Mouse (Mus musculus) WW6 (cell line): ENCODE measurements at regions not wholly inside any gene's neighbourhood (a gene's known extent, or its start where the extent isn't known, plus 50 kb on each side); places are given as distances from the start of the nearest gene placed in this dataset.

Experiments used
- DNase-seq: peaks from one replicate; pipeline ENCODE4 v3.0.0-alpha.2; 2013; ENCODE audit warnings: low read depth, low spot score

GRCm38 (mm10) chr2:138123331-138123730 is 133.0 kb upstream of the Btbd3 start:
- DNase-seq, result no peak

GRCm38 (mm10) chr2:138120868-138121267 is 135.5 kb upstream of the Btbd3 start:
- no peak for DNase-seq

GRCm38 (mm10) chr2:138120131-138120530 is 136.2 kb upstream of the Btbd3 start:
- DNase-seq, result no peak

DNA sequence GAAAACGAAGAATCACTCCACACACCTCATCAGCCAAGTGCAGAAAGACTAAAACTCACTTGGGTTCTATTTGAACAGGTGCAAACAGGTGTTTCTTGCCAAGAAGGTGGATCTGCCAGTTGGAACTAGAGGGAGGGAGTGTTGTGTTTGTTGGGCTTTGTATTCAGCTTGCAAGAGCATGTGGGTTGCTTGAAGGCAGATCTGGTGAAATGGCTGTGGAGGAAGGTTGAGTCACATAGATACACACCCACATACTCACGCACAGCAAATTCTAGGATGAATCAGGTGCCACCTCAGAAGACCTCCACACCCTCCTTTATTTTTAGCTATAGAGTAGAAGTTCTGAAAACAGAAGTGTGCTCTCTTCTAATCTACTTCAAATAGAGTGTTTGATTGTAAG is 156.6 kb upstream of the Btbd3 start:
- DNase-seq, result no peak

GRCm38 (mm10) chr2:138085390-138085789 is 171.0 kb upstream of the Btbd3 start:
- DNase-seq, result no peak

- DNase-seq, result no peak
These were observed 171.6 kb upstream of the Btbd3 start for GRCm38 (mm10) chr2:138084564-138085283.

GRCm38 (mm10) chr2:138074020-138074613 is 182.2 kb upstream of the Btbd3 start:
- DNase-seq, result no peak

GRCm38 (mm10) chr2:138072165-138072728 is 184.1 kb upstream of the Btbd3 start:
- DNase-seq, result no peak

- no peak for DNase-seq
These were observed 203.3 kb upstream of the Btbd3 start for GRCm38 (mm10) chr2:138053081-138053480.

GRCm38 (mm10) chr2:138048341-138048740 is 208.0 kb upstream of the Btbd3 start:
- no peak for DNase-seq

DNA sequence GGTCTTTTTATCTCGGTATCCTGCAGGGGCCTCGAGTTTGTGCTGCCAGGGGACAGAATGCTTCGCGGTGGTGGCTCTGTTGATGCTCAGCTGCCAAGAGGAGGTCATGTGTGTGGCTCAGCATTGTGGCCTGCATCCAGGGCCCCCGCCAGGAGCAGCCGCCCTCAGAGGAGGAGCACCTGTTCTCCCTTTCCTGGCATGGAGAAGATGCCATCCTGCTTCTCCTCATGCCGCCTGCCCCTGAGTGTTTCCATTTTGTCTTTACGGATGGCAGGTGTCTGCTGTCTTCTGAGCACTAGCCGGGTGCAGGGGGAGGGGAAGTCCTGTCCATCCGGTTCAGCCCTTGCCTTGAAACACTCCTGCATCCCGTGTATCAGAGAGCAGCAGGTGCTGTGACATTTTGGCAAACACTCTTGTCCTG is 208.6 kb upstream of the Btbd3 start:
- no peak for DNase-seq

DNA sequence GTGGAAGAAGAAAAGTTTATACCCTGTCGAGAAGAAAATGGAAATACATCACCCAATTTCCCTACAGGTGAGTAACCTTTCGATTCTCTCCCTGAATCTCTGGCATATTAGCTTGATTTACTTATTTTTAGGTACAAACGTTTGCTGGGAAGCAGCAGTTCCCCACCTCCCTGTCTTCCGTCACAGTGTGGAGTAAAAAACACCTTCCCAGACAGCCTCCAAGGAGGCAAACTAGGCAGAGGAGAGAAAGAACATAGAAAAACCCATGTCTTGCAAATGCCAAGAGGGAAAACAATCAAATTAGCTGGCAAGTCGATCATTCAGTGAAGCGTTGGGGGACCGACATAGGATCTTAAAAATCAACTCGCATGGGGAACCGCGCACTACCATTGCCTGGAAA is 209.0 kb upstream of the Btbd3 start:
- DNase-seq, result no peak

- no peak for DNase-seq
These were observed 209.4 kb upstream of the Btbd3 start for GRCm38 (mm10) chr2:138046918-138047317.

DNA sequence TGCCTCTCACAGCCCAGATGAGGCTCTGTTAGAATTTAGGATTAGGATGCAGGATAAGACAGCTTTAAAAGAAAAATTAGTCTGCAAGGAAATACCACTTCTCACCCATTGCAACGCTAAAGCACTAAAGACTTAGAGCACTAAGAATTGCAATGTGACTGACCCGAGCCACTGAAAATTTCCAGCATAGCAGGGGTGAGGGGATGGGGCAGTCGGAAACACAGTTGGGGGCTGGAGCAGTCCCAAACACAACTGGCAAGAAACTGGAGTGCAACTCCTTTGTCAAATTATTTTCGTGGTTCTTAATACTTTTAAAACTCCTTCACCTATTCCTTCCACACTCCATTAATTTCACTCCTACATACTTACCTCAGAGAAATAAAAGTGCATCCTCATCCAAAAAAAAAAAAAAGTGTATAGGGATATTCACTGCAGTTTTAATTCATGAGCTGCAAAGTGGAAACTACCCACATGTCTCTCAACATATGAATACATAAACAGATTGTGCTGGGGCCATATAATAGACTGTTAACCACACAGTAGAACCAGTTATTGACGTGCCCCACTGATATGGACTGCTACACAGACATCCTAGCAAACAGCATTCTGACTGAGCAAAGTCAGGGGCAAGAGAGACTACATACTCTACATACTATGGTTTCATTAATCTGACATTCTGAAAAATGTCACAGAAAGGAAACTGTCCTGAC is 210.3 kb upstream of the Btbd3 start:
- DNase-seq, result no peak

- DNase-seq, result no peak
These were observed 215.7 kb upstream of the Btbd3 start for GRCm38 (mm10) chr2:138040706-138041105.

GRCm38 (mm10) chr2:138040302-138040701 is 216.1 kb upstream of the Btbd3 start:
- no peak for DNase-seq

GRCm38 (mm10) chr2:138034123-138034736 is 222.1 kb upstream of the Btbd3 start:
- DNase-seq, result no peak

DNA sequence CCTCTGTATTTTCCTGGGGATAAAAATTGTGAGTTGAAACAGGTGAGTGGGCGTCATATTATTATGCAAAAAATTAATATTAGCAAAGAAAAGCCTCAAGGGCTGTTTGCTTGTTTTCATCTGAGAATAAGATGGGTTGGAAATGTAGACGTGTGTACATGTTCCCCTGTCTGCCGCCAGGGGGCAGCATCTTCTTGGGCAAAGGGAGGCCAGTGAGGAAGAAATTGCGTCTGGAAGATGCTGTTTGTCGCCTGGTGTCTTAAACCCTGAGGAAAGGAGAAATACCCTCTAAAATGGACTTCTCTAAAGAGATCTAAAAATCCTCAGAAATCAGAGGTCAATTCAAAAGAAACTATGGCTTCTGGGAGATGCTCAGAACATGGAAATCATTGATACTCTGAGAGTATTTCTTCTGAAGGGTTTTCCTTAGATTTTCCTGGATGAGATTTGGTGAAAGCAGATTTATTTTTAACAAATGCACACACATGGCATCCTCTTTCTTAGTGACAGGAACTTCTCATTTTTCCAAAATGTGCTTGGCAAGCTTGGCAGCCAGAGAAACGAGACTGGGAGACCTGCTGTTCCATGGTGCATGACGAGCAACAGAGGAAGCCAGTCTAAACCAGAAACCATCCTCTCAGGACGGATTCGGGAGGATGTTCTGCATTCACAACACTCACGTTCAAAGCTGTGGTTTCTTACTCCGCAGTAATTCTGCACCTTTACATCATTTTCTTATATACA is 222.8 kb upstream of the Btbd3 start:
- DNase-seq, result no peak

- DNase-seq, result no peak
These were observed 229.0 kb upstream of the Btbd3 start for GRCm38 (mm10) chr2:138027411-138027810.

DNA sequence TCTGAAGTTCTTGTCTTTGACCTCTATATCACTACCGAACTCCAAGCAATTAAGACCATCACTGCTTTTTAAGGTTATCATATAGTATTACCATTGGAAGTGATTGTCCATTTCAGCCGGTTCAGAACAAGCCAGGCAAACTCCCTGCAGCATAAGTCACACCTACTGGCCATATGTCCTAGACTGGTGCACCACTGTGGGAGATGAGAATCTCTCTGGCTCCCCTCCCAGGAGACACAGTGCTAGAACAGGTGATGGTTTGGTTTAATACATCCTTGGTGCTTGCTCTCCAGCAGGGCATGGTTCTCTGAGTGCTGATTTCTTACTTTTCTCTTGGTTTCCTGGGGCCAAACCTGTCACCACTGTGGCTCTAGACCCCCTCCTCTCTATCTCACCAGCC is 232.8 kb upstream of the Btbd3 start:
- no peak for DNase-seq

DNA sequence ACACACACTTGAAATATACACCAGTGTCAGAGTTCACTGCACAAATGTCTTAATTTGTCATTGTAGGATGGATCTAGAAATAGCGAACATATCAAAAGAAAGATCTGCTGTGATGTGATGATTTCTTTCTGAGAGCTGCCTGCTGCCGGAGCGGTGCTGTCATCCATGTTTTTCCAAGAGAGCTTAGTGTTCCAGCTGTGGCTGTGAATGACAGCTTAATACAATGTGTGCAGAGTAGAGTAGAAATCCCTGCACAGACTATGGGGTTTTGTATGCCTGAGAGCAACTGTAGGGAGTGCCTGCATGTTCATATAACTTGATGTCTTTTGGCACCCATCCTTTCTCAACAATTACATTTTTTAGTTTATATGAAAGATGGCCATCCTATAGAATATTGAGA is 274.6 kb upstream of the Btbd3 start:
- no peak for DNase-seq
